Mouse (Mus musculus) 416B (cell line): ENCODE results near the gene Thbs1.
"Not testable (repeated sequence)": the region's sequence is repeated elsewhere in the genome, so short reads cannot be mapped to it uniquely, and the experiment has no call there.

ENCODE experiments used
- DNase-seq: peaks from one replicate; pipeline ENCODE4 v3.0.0; 2011; ENCODE audit warnings: low read depth

Gene Thbs1

GRCm38 (mm10) chr2:118114671-118115070 is 3.0 kb downstream of the Thbs1 start:
- DNase-seq: no peak

- DNase-seq: no peak
Measured at GRCm38 (mm10) chr2:118115647-118116046, 4.0 kb downstream of the Thbs1 start.

- DNase-seq: no peak
Measured at GRCm38 (mm10) chr2:118116180-118116579, 4.5 kb downstream of the Thbs1 start.

- no peak for DNase-seq
Measured at GRCm38 (mm10) chr2:118116754-118117290, 5.1 kb downstream of the Thbs1 start.

- DNase-seq: no peak
Measured at GRCm38 (mm10) chr2:118117401-118117800, 5.7 kb downstream of the Thbs1 start.

- no peak for DNase-seq
Measured at GRCm38 (mm10) chr2:118118045-118118444, 6.4 kb downstream of the Thbs1 start.

GRCm38 (mm10) chr2:118118515-118118914 is 6.8 kb downstream of the Thbs1 start:
- no peak for DNase-seq

- DNase-seq: no peak
Measured at GRCm38 (mm10) chr2:118119684-118120083, 8.0 kb downstream of the Thbs1 start.

- no peak for DNase-seq
Measured at GRCm38 (mm10) chr2:118120095-118120494, 8.4 kb downstream of the Thbs1 start.

GRCm38 (mm10) chr2:118120751-118121150 is 9.1 kb downstream of the Thbs1 start:
- DNase-seq: no peak

GRCm38 (mm10) chr2:118122291-118122690 is 10.6 kb downstream of the Thbs1 start:
- DNase-seq: no peak

GRCm38 (mm10) chr2:118123743-118124142 is 12.1 kb downstream of the Thbs1 start:
- DNase-seq: no peak

GRCm38 (mm10) chr2:118124437-118124836 is 12.8 kb downstream of the Thbs1 start:
- no peak for DNase-seq

- peak; percentile 19 for DNase-seq
Measured at GRCm38 (mm10) chr2:118125211-118125939, 13.7 kb downstream of the Thbs1 start.

GRCm38 (mm10) chr2:118125943-118126470 is 14.3 kb downstream of the Thbs1 start:
- DNase-seq: no peak

- no peak for DNase-seq
Measured at GRCm38 (mm10) chr2:118127516-118128288, 16.0 kb downstream of the Thbs1 start.

- DNase-seq: no peak
Measured at GRCm38 (mm10) chr2:118128313-118128712, 16.6 kb downstream of the Thbs1 start.

- no peak for DNase-seq
Measured at GRCm38 (mm10) chr2:118137071-118137470, 25.4 kb downstream of the Thbs1 start.

GRCm38 (mm10) chr2:118137776-118138175 is 26.1 kb downstream of the Thbs1 start:
- no peak for DNase-seq

GRCm38 (mm10) chr2:118139261-118139660 is 27.6 kb downstream of the Thbs1 start:
- no peak for DNase-seq

GRCm38 (mm10) chr2:118141651-118142050 is 30.0 kb downstream of the Thbs1 start:
- DNase-seq: no peak

GRCm38 (mm10) chr2:118147749-118148148 is 36.1 kb downstream of the Thbs1 start:
- not testable (repeated sequence) for DNase-seq
